Mouse (Mus musculus): ENCODE results near the gene Cachd1.

The Cachd1 gene

GRCm38 (mm10) chr4:100990996-100991395 lies 214.5 kb downstream of the Cachd1 start:
- no peak for DNase-seq (ENCODE audit: low read depth, low spot score)

GRCm38 (mm10) chr4:100992086-100992485 lies 215.6 kb downstream of the Cachd1 start:
- no peak for DNase-seq (ENCODE audit: low read depth, low spot score)

- peak; percentile 80 for DNase-seq (ENCODE audit: low read depth, low spot score)
These were observed 218.2 kb downstream of the Cachd1 start for GRCm38 (mm10) chr4:100994442-100995255.

GRCm38 (mm10) chr4:100995617-100996016 lies 219.1 kb downstream of the Cachd1 start:
- DNase-seq (ENCODE audit: low read depth, low spot score) = peak; percentile 27

- no peak for DNase-seq (ENCODE audit: low read depth, low spot score)
These were observed 219.7 kb downstream of the Cachd1 start for GRCm38 (mm10) chr4:100996060-100996651.

GRCm38 (mm10) chr4:100998145-100998544 lies 221.7 kb downstream of the Cachd1 start:
- peak; percentile 44 for DNase-seq (ENCODE audit: low read depth, low spot score)

GRCm38 (mm10) chr4:100998906-100999305 lies 222.4 kb downstream of the Cachd1 start:
- DNase-seq (ENCODE audit: low read depth, low spot score) = no peak

- DNase-seq (ENCODE audit: low read depth, low spot score) = no peak
These were observed 224.1 kb downstream of the Cachd1 start for GRCm38 (mm10) chr4:101000622-101001021.

GRCm38 (mm10) chr4:101001073-101001472 lies 224.6 kb downstream of the Cachd1 start:
- no peak for DNase-seq (ENCODE audit: low read depth, low spot score)

GRCm38 (mm10) chr4:101002961-101003360 lies 226.5 kb downstream of the Cachd1 start:
- no peak for DNase-seq (ENCODE audit: low read depth, low spot score)

- DNase-seq (ENCODE audit: low read depth, low spot score) = no peak
These were observed 231.9 kb downstream of the Cachd1 start for GRCm38 (mm10) chr4:101008362-101008769.

GRCm38 (mm10) chr4:101009092-101009491 lies 232.6 kb downstream of the Cachd1 start:
- DNase-seq (ENCODE audit: low read depth, low spot score) = no peak

- no peak for DNase-seq (ENCODE audit: low read depth, low spot score)
These were observed 241.3 kb downstream of the Cachd1 start for GRCm38 (mm10) chr4:101017806-101018205.

GRCm38 (mm10) chr4:101020596-101020995 lies 244.1 kb downstream of the Cachd1 start, which contains the start of gene Gm10577:
Gene Gm10577 (minus strand): TSS chr4:101020696.
- no peak for DNase-seq (ENCODE audit: low read depth, low spot score)

GRCm38 (mm10) chr4:101026566-101026965 lies 250.1 kb downstream of the Cachd1 start:
- DNase-seq (ENCODE audit: low read depth, low spot score) = no peak

GRCm38 (mm10) chr4:101026995-101027394 lies 250.5 kb downstream of the Cachd1 start:
- no peak for DNase-seq (ENCODE audit: low read depth, low spot score)

GRCm38 (mm10) chr4:101027852-101028411 lies 251.5 kb downstream of the Cachd1 start:
- DNase-seq (ENCODE audit: low read depth, low spot score) = no peak

GRCm38 (mm10) chr4:101033047-101033446 lies 256.6 kb downstream of the Cachd1 start:
- no peak for DNase-seq (ENCODE audit: low read depth, low spot score)

- no peak for DNase-seq (ENCODE audit: low read depth, low spot score)
These were observed 258.7 kb downstream of the Cachd1 start for GRCm38 (mm10) chr4:101035131-101035530.

- no peak for DNase-seq (ENCODE audit: low read depth, low spot score)
These were observed 260.7 kb downstream of the Cachd1 start for GRCm38 (mm10) chr4:101037156-101037555.

- DNase-seq (ENCODE audit: low read depth, low spot score) = no peak
These were observed 267.2 kb downstream of the Cachd1 start for GRCm38 (mm10) chr4:101043691-101044090.

GRCm38 (mm10) chr4:101044149-101044548 lies 267.7 kb downstream of the Cachd1 start:
- DNase-seq (ENCODE audit: low read depth, low spot score) = no peak

- DNase-seq (ENCODE audit: low read depth, low spot score) = no peak
These were observed 270.1 kb downstream of the Cachd1 start for GRCm38 (mm10) chr4:101046576-101046975.

Data from c-Kit-negative CD71-positive TER-119-positive erythroid progenitor cells, embryonic 14.5 days (primary cell).